Mouse (Mus musculus): ENCODE results near the gene Atp8a2. TPM values are rescaled to one million over a fixed set of nuclear protein-coding genes. Genes with fewer than 3 reads are reported as not detected.

Atp8a2 gene
- polyA plus RNA-seq, 1 experiment from 2014 or later, result 0.59 TPM

DNA sequence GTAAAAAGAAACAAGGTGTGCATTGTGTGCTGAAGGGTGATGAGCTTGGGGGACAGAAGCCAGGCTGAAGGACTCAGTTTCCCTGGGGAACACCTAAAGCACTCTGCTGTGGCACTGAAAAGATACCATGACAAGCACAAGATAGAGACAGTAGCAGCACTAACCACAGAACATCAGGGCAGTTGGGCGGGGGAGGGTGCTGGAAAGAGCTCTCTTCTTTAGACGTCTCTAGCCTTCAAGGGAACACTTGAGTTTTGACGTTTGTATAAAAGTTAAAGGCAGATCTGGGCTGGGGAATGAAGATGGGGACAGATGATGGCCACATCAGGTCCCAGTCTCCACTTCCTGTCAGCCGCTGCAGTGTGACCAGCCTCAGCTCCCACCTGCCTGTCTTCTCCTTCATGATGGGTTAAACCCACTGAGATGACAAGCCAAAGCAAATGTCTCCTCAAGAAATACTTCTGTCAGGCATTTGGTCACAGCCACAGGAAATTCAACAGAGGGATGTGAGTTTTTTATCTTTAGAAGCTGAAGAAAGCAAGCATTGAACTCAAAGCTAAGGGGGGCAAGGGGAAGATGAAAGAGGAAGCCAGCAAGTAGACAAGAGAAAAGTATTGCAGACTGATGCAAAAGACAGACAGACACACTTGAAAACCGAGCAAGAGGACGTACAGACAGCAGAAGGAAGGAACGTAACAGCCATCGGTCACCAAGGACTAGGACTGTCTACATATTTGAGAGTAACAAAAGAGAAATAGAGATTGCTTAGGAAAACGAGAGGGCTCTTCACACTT lies 79.0 kb downstream of the Atp8a2 start:
- H3K9ac ChIP-seq (ENCODE audit: low read depth, low read length), result no peak overlapping the region
- no peaks in the 10 kb centered on the region for H3K4me1 ChIP-seq (replicated peaks; ENCODE audit: insufficient read depth, low read length)
- no peak overlapping the region for H3K27ac ChIP-seq
- no peak for DNase-seq (ENCODE audit: low spot score)
- ATAC-seq (replicated peaks; ENCODE audit: low FRiP score, low read depth), result no peak
- no peaks in the 10 kb centered on the region for H3K9me3 ChIP-seq (replicated peaks; ENCODE audit: low read length)
- H3K36me3 ChIP-seq (ENCODE audit: insufficient read depth, low read length), result no peaks in the 10 kb centered on the region
- H3K4me2 ChIP-seq (ENCODE audit: low read length), result no peak overlapping the region
- no peak for TF ChIP-seq CTCF (IDR thresholded peaks at IDR 0.05; ENCODE audit: low read depth)
- no peaks in the 10 kb centered on the region for H3K27me3 ChIP-seq (ENCODE audit: insufficient read depth, low read length)
- no peak overlapping the region for H3K4me3 ChIP-seq (replicated peaks; ENCODE audit: low read depth, low read length)
- 82% methylated on average over 9 of the region's 9 CpGs for WGBS

- Histone ChIP-seq H3K4me2 (ENCODE audit: low read length) (peak overlapping the region; percentile 72), H3K4me1 (replicated peaks; ENCODE audit: insufficient read depth, low read length) (0 out of 2 replicates have a peak, but pooled peaks cover 4% of the 10 kb centered on the region), H3K9me3 (replicated peaks; ENCODE audit: low read length) (no peaks in the 10 kb centered on the region), H3K9ac (ENCODE audit: low read depth, low read length) (no peak overlapping the region), H3K27ac (no peak overlapping the region), H3K27me3 (ENCODE audit: insufficient read depth, low read length) (no peaks in the 10 kb centered on the region), H3K4me3 (replicated peaks; ENCODE audit: low read depth, low read length) (peak overlapping the region; percentile 26; the same call in 1 of the 2 replicates), H3K36me3 (ENCODE audit: insufficient read depth, low read length) (no peaks in the 10 kb centered on the region)
- WGBS, result 10% methylated on average over 32 of the region's 33 CpGs
- TF ChIP-seq CTCF (IDR thresholded peaks at IDR 0.05; ENCODE audit: low read depth), result no peak
- DNase-seq (ENCODE audit: low spot score) (peak; percentile 63), ATAC-seq (replicated peaks; ENCODE audit: low FRiP score, low read depth) (peak; percentile 89)
Measured at GRCm38 (mm10) chr14:60086808-60087725, 109.9 kb downstream of the Atp8a2 start.

DNA sequence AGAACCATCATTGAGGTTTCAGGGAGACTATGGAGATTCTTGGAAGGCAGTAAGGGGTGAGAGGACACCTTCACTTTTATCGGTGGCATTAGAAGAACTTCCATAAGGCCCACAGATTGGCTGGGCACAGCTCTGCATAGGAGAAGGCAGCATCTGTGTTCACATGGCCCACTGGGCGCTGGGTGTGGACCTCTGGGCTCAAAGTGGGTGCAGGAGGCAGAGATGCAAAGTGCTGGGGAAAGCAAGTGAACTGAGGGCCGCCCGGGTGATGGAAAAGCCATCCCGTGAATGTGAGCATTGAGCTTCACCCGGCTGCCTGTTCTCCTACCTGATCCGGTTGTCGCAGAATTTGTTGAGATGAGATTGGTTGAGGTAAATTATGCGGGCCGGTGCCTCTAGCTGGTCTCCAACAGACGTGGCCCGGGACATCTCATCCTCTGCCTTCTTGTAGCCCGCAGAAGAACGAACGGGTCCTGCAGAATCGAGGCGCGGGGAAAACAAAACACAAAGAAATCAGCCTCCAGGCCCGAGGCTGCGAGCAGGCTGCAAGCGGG lies 110.6 kb downstream of the Atp8a2 start:
- Histone ChIP-seq H3K9me3 (replicated peaks; ENCODE audit: low read length) (no peaks in the 10 kb centered on the region), H3K4me1 (replicated peaks; ENCODE audit: insufficient read depth, low read length) (0 out of 2 replicates have a peak, but pooled peaks cover 4% of the 10 kb centered on the region)
- WGBS, result 5% methylated on average over 21 of the region's 21 CpGs

GRCm38 (mm10) chr14:60082771-60083170 lies 114.2 kb downstream of the Atp8a2 start:
- Histone ChIP-seq H3K4me3 (replicated peaks; ENCODE audit: low read depth, low read length) (no peak overlapping the region), H3K27me3 (ENCODE audit: insufficient read depth, low read length) (no peaks in the 10 kb centered on the region), H3K4me1 (replicated peaks; ENCODE audit: insufficient read depth, low read length) (0 out of 2 replicates have a peak, but pooled peaks cover 4% of the 10 kb centered on the region), H3K9ac (ENCODE audit: low read depth, low read length) (no peak overlapping the region), H3K4me2 (ENCODE audit: low read length) (no peak overlapping the region), H3K27ac (no peak overlapping the region), H3K36me3 (ENCODE audit: insufficient read depth, low read length) (no peaks in the 10 kb centered on the region), H3K9me3 (replicated peaks; ENCODE audit: low read length) (no peaks in the 10 kb centered on the region)
- DNase-seq (ENCODE audit: low spot score), result no peak
- no peak for ATAC-seq (replicated peaks; ENCODE audit: low FRiP score, low read depth)
- TF ChIP-seq CTCF (IDR thresholded peaks at IDR 0.05; ENCODE audit: low read depth), result no peak
- whole genome bisulfite sequencing, result 82% methylated on average over 8 of the region's 8 CpGs

More for the DNA sequence above, 110.6 kb downstream of the Atp8a2 start:
- Histone ChIP-seq H3K9ac (ENCODE audit: low read depth, low read length) (no peak overlapping the region), H3K27ac (no peak overlapping the region), H3K36me3 (ENCODE audit: insufficient read depth, low read length) (no peaks in the 10 kb centered on the region), H3K27me3 (ENCODE audit: insufficient read depth, low read length) (no peaks in the 10 kb centered on the region), H3K4me3 (replicated peaks; ENCODE audit: low read depth, low read length) (peak overlapping the region; percentile 26; the same call in 1 of the 2 replicates), H3K4me2 (ENCODE audit: low read length) (peak overlapping the region; percentile 72)
- ATAC-seq (replicated peaks; ENCODE audit: low FRiP score, low read depth) (no peak), DNase-seq (ENCODE audit: low spot score) (no peak)
- TF ChIP-seq CTCF (IDR thresholded peaks at IDR 0.05; ENCODE audit: low read depth), result no peak

DNA sequence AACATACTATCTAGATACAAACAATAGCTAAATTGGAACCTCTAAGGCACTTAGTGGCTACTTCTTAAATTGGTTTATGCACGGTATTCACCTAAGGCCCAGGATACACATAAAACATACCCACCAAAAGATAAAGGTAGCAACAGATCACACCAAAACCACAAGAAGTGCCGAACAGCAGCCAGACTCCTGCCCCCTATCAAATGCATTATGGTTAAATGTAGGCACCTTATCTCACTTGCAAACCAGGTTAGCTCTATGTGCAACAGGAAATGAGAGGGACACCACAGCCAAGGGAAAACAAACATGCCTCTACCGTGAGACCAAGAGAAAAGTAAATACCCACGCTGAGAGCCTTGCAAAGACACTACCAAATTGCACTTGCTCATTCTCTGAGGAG lies 124.5 kb downstream of the Atp8a2 start:
- ATAC-seq (replicated peaks; ENCODE audit: low FRiP score, low read depth), result no peak
- H3K4me1 ChIP-seq (replicated peaks; ENCODE audit: insufficient read depth, low read length), result no peaks in the 10 kb centered on the region
- no peaks in the 10 kb centered on the region for H3K27me3 ChIP-seq (ENCODE audit: insufficient read depth, low read length)
- no peaks in the 10 kb centered on the region for H3K36me3 ChIP-seq (ENCODE audit: insufficient read depth, low read length)
- no peak for TF ChIP-seq CTCF (IDR thresholded peaks at IDR 0.05; ENCODE audit: low read depth)
- 86% methylated on average over 4 of the region's 4 CpGs for WGBS
- H3K9me3 ChIP-seq (replicated peaks; ENCODE audit: low read length), result no peaks in the 10 kb centered on the region
- no peak for DNase-seq (ENCODE audit: low spot score)
- no peak overlapping the region for H3K4me2 ChIP-seq (ENCODE audit: low read length)
- H3K27ac ChIP-seq, result no peak overlapping the region
- H3K4me3 ChIP-seq (replicated peaks; ENCODE audit: low read depth, low read length), result no peak overlapping the region
- H3K9ac ChIP-seq (ENCODE audit: low read depth, low read length), result no peak overlapping the region

DNA sequence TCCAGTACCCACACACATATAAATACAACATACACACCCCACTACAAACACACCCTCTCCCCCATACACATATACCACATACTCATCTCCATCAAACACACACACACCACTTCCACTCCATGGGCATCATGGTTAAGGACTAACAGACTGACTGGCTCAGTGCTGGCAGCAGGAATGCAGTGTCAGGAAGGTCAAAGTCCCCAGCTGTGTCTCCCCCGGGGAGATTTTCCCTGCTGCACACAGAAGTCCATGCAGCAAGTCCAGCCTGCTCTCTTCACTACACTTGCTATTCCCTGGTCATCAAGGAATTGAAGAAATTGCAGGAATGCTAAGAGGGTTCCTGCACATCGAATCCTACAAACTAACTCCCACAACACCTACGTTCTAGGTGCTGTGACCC lies 131.8 kb downstream of the Atp8a2 start:
- Histone ChIP-seq H3K36me3 (ENCODE audit: insufficient read depth, low read length) (no peaks in the 10 kb centered on the region), H3K27me3 (ENCODE audit: insufficient read depth, low read length) (no peaks in the 10 kb centered on the region), H3K9me3 (replicated peaks; ENCODE audit: low read length) (no peaks in the 10 kb centered on the region), H3K9ac (ENCODE audit: low read depth, low read length) (no peak overlapping the region), H3K27ac (no peak overlapping the region), H3K4me1 (replicated peaks; ENCODE audit: insufficient read depth, low read length) (no peaks in the 10 kb centered on the region), H3K4me3 (replicated peaks; ENCODE audit: low read depth, low read length) (no peak overlapping the region), H3K4me2 (ENCODE audit: low read length) (no peak overlapping the region)
- no peak for TF ChIP-seq CTCF (IDR thresholded peaks at IDR 0.05; ENCODE audit: low read depth)
- 34% methylated on average over 3 of the region's 3 CpGs for WGBS
- ATAC-seq (replicated peaks; ENCODE audit: low FRiP score, low read depth) (peak; percentile 49), DNase-seq (ENCODE audit: low spot score) (no peak)

All from kidney, postnatal 0 days (tissue).